Mouse (Mus musculus) liver (tissue): ENCODE measurements around the gene Lrrk1.

Experiments used
- DNase-seq: peaks from one replicate; pipeline ENCODE4 v3.0.0-alpha.2; 2020; ENCODE audit warnings: mixed read lengths

The Lrrk1 gene

DNA sequence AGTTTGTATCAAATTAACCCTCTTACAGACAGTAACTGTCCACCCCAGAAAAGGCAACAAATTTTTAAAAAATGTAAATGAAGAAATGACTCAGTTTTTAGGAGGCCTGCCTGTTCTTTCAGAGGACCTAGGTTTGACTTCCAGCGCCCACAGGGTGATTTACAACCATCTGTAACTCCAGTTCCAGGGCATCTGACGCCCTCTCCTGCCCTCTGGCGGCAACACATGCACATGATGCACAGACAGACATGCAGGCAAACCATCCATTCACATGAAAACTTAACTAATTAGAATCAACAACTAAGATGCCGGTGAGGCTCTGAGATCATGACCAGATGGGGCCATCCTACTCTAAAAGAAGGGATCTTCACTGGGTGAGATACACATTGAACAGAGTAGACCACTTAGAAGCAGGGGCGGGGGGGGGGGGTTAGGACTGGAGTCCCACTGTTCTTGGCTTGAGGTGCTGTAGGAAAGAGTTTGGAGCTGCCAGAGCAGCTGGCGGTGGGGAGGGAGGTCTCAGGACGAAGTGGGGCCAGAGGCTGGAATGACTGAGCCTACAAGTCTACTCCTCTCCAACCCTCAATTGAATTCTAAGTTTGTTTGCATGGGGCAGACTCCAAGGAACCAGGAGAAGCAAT lies 206.0 kb downstream of the Lrrk1 start:
- DNase-seq: no peak

DNA sequence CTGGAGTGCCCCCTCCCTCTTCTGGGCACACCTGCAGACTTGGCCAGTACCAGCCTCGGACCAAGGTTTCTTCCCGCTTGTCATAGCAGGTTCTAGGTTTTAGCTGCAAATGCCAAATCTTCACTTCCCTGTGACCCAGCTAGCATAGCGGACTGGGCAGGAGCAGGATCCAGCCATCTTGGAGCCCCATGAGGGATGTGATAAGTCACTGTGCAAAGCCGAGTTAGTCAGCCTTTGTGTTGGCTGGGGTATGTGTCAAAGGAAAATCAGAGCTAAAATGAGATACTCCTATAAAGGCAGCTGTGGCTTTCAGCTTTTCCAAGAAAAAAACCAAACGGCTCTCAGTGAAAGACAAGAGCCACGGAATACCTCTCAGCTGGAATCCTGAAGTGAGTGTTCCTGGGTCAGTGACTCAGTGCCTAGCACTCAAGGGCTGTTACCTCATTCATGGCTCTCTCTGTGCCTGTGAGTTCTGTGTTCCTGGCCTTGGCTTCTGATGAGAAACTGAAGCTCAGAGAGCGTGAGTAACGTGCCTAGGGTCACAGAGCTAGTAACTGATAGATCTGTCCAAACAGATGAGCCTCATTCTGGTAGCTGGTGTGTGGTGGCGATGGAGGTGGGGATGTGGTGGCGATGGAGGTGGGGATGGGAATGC lies 207.3 kb downstream of the Lrrk1 start:
- no peak for DNase-seq

DNA sequence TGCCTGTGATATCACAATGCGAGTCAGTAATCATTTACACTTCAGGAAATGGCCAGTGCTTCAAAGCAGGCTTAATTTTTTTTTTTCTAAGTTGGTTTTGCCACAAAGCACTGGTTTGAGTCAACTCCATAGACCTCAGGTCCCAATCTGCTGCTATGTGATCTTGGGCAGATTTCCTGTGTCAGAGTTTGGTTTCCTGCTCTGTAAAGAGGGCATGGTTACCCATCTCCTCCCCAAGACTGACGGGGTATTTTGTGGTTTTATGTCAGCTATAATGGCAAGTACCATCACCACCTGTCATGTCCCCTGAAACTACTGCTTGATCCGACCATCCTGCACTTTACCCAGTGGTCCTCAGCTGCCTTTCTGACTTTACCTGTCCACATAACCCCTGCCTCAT lies 207.9 kb downstream of the Lrrk1 start:
- DNase-seq: no peak

DNA sequence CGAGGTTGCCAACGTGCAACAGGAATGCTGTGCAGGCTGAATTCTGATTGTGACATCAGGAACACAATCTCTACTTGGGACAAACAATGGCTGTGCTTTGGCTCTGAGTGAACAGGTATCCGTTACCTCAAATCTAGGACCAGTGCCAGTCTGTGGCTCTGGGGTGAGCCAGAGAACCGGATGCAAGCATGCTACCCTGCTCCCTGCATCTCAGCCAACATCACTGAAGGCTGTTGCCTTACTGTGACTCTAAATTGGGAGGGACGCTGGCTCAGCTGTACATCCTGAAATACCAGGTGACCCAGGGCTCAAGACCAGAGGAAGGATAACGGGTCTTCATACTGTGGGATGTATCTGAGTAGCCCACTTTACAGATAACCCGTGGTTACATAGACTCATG lies 208.4 kb downstream of the Lrrk1 start:
- no peak for DNase-seq

DNA sequence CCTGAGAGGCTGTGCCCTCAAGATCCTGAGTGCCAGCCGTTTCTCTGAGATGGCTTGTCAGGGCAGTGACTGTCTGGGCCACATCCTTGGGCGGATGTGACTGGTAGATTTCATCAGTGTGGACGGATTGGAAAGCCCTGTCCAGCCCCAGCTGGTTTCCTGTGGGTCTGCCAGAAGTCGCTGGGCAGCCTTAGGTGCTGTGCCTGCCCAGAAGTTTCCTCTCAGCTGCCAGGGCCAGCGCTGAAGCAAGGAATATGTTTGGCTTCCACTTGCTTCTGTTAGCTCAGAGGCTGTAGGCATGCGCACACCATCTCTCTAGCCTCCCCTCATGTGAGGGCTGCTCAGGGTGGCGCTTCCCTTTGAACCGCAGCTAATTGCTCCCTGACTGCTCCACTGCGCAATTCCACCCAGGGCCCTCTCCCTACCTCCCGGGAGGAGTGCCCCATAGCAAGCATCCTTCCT lies 209.0 kb downstream of the Lrrk1 start:
- DNase-seq: no peak

DNA sequence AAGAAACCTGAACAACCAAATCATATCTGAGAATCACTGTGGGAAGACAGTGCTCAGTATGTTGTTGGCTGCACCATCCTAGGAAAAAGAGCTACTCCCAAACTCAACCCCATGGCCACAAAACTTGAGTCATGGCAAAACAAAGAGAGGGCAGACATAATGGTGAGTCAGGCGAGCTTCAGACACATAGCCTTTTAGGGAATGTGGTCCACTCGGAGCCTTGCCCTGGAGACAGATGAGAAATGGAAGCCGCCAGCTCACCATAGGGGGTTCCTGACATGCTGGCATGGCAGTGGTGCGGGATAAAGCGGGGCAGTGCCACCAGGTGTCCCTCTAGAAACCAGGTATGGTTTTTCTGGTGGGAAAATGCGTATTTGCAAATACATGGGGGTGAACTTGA lies 210.0 kb downstream of the Lrrk1 start:
- no peak for DNase-seq

DNA sequence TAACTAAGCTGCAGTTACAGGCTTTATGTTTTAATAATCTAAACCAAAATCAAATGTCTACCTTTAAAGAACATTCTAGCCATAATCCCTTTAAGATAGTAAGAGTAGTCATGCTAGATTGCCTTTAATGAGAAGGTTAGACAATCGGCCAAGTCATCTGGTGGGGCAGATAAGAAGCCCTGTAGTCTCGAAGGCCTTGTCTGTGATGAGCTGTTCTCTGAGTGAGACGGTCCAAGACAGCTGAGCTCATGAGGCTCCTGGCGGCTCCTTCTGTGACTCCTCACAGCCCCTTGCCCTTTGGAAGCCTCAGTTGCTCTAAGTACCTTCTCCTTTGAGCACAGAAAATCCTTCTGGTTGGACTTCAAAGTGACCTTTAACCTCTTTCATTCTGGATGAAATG lies 211.2 kb downstream of the Lrrk1 start:
- DNase-seq: peak; percentile 46
